Mouse (Mus musculus) ES-Bruce4 (cell line): ENCODE measurements around the gene Pmvk. TPM values are rescaled to one million over a fixed set of nuclear protein-coding genes. Genes with fewer than 3 reads are reported as not detected.
A peak's percentile ranks its signal among the peaks of the same experiment; 100 is the strongest.

ENCODE experiments used
- H3K27ac ChIP-seq: 2 replicates; pipeline ENCODE4 v1.5.1; 2012; ENCODE audit warnings: low read length, inconsistent platforms; ENCODE audit not compliant: insufficient read depth
- H3K27me3 ChIP-seq: 2 replicates; pipeline ENCODE4 v1.6.1; 2012; ENCODE audit warnings: mild to moderate bottlenecking, low read length, inconsistent platforms; ENCODE audit not compliant: control insufficient read depth, poor library complexity, insufficient read depth, severe bottlenecking
- H3K36me3 ChIP-seq: 2 replicates; pipeline ENCODE4 v1.6.1; 2012; ENCODE audit warnings: inconsistent platforms, mild to moderate bottlenecking, low read length, moderate library complexity; ENCODE audit not compliant: control insufficient read depth, poor library complexity, insufficient read depth, severe bottlenecking
- H3K4me1 ChIP-seq: one replicate; pipeline ENCODE4 v1.8.1; 2011; ENCODE audit warnings: low read length; ENCODE audit not compliant: control insufficient read depth, insufficient read depth
- H3K4me3 ChIP-seq: 2 replicates; pipeline ENCODE4 v1.5.1; 2011; ENCODE audit warnings: low read depth, mild to moderate bottlenecking, low read length
- H3K9ac ChIP-seq: 2 replicates; pipeline ENCODE4 v1.6.1; 2012; ENCODE audit warnings: low read depth, mild to moderate bottlenecking, inconsistent platforms; ENCODE audit not compliant: poor library complexity, severe bottlenecking
- H3K9me3 ChIP-seq: replicated peaks from 2 replicates; pipeline ENCODE4 v1.6.1; 2012; ENCODE audit warnings: mild to moderate bottlenecking, low read length, inconsistent platforms; ENCODE audit not compliant: control insufficient read depth, poor library complexity, insufficient read depth, severe bottlenecking
- CTCF ChIP-seq: IDR thresholded peaks from one replicate; pipeline ENCODE4 v1.8.1; 2011; ENCODE audit warnings: low read depth, low read length
- EP300 ChIP-seq: IDR thresholded peaks from 2 replicates; pipeline ENCODE4 v1.6.1; 2011; ENCODE audit warnings: low read depth, low read length; ENCODE audit not compliant: insufficient read depth
- POLR2A ChIP-seq: IDR thresholded peaks from one replicate; pipeline ENCODE4 v1.8.1; 2011; ENCODE audit warnings: low read length; ENCODE audit not compliant: insufficient read depth
- polyA plus RNA-seq: library from polyadenylated mRNA; stranded (reverse); fragments of >200 nt; gene quantifications from 2 replicates; pipeline ENCODE4 v1.2.4, GENCODE M21; 2011; ENCODE audit warnings: low read depth; ENCODE audit not compliant: missing spikeins, insufficient read depth, insufficient read length

The Pmvk gene
- polyA plus RNA-seq, result 48.3 and 51.9 TPM in 2 replicates

GRCm38 (mm10) chr3:89454401-89455177 lies at the start of gene Pmvk:
TSS of gene Pmvk (plus strand) at chr3:89454541.
- Histone ChIP-seq H3K27ac (peak within 1 kb of the TSS; percentile 75), H3K4me3 (no peak within 1 kb of the TSS), H3K9ac (no peak within 1 kb of the TSS), H3K27me3 (no peaks in the 10 kb centered on the region), H3K4me1 (peaks cover 5% of the 10 kb centered on the region), H3K36me3 (no peaks in the 10 kb centered on the region), H3K9me3 (no peaks in the 10 kb centered on the region)
- peak; percentile 74; the same call in 1 of the 2 replicates for TF ChIP-seq EP300
- TF ChIP-seq CTCF, result no peak

- Histone ChIP-seq H3K36me3 (no peaks in the 10 kb centered on the region), H3K27ac (no peak overlapping the region), H3K9me3 (no peaks in the 10 kb centered on the region), H3K4me1 (no peaks in the 10 kb centered on the region), H3K9ac (no peak overlapping the region), H3K4me3 (no peak overlapping the region), H3K27me3 (no peaks in the 10 kb centered on the region)
- no peak for TF ChIP-seq CTCF
These were observed 47.5 kb upstream of the Pmvk start for GRCm38 (mm10) chr3:89406887-89407286.

GRCm38 (mm10) chr3:89408448-89408847 lies 45.9 kb upstream of the Pmvk start:
- H3K9ac ChIP-seq, result peak overlapping the region; percentile 55
- H3K36me3 ChIP-seq, result no peaks in the 10 kb centered on the region
- no peak overlapping the region for H3K27ac ChIP-seq
- H3K4me1 ChIP-seq, result no peaks in the 10 kb centered on the region
- H3K27me3 ChIP-seq, result no peaks in the 10 kb centered on the region
- peak overlapping the region; percentile 44 for H3K4me3 ChIP-seq
- no peaks in the 10 kb centered on the region for H3K9me3 ChIP-seq
- TF ChIP-seq POLR2A (no peak), EP300 (no peak), CTCF (peak; percentile 31)

GRCm38 (mm10) chr3:89409701-89410100 lies 44.6 kb upstream of the Pmvk start:
- no peak overlapping the region for H3K27ac ChIP-seq
- peaks cover 10% of the 10 kb centered on the region for H3K36me3 ChIP-seq
- H3K4me3 ChIP-seq, result no peak overlapping the region

GRCm38 (mm10) chr3:89410864-89411263 lies 43.5 kb upstream of the Pmvk start:
- TF ChIP-seq CTCF, result no peak
- TF ChIP-seq EP300, result no peak
- TF ChIP-seq POLR2A, result no peak
- Histone ChIP-seq H3K27ac (0 out of 2 replicates have a peak overlapping the region, but pooled peaks have one; percentile 58), H3K36me3 (peaks cover 21% of the 10 kb centered on the region), H3K9me3 (no peaks in the 10 kb centered on the region), H3K4me3 (peak overlapping the region; percentile 98), H3K27me3 (no peaks in the 10 kb centered on the region), H3K4me1 (no peaks in the 10 kb centered on the region), H3K9ac (peak overlapping the region; percentile 78)

More at GRCm38 (mm10) chr3:89409701-89410100, 44.6 kb upstream of the Pmvk start:
- Histone ChIP-seq H3K27me3 (no peaks in the 10 kb centered on the region), H3K4me1 (no peaks in the 10 kb centered on the region), H3K9ac (no peak overlapping the region), H3K9me3 (no peaks in the 10 kb centered on the region)
- no peak for TF ChIP-seq CTCF
- TF ChIP-seq POLR2A, result no peak
- TF ChIP-seq EP300, result no peak

- Histone ChIP-seq H3K9ac (peak within 1 kb of the TSS; percentile 91), H3K36me3 (peaks cover 26% of the 10 kb centered on the region), H3K4me1 (no peaks in the 10 kb centered on the region), H3K27me3 (no peaks in the 10 kb centered on the region), H3K9me3 (no peaks in the 10 kb centered on the region), H3K4me3 (peak within 1 kb of the TSS; percentile 98), H3K27ac (peak within 1 kb of the TSS; percentile 89)
- TF ChIP-seq POLR2A (no peak), CTCF (no peak), EP300 (no peak)
These were observed 42.6 kb upstream of the Pmvk start, which contains the start of gene Flad1 for GRCm38 (mm10) chr3:89411490-89412393. TSS of gene Flad1 (minus strand) at chr3:89411870.
